Mouse (Mus musculus): ENCODE data around the gene Saal1. TPM values are rescaled to one million over a fixed set of nuclear protein-coding genes. Genes with fewer than 3 reads are reported as not detected.

The Saal1 gene
- polyA plus RNA-seq, 1 experiment from 2014 or later: 35.4 TPM

DNA sequence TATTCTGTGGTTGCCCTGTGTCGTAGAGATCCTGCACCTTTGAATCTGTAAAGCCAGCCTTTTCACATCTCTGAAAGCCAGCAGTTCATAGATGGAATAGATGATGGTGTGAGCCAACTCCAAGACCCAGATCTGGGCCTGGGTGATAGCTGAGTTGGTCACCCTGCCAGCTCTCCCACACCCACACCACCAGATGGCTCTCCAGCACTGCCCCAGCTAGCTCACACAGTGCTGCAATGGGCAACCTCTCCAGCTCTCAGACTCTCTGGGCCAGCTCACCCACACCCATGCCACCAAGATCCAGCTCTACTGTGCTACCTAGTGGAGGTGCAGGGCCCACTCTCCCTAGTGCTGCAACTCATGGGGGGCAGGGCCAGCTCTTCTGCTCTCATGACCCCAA, 67.3 kb downstream of the Saal1 start:
- ATAC-seq (ENCODE audit: low FRiP score, low read depth): no peak
- H3K4me2 ChIP-seq (replicated peaks): no peak overlapping the region
- H3K27me3 ChIP-seq: peaks cover 10% of the 10 kb centered on the region
- no peaks in the 10 kb centered on the region for H3K9me3 ChIP-seq
- no peak overlapping the region for H3K27ac ChIP-seq
- peaks cover 10% of the 10 kb centered on the region for H3K4me1 ChIP-seq
- 89% methylated on average over 1 of the region's 1 CpGs for WGBS
- H3K4me3 ChIP-seq: no peak overlapping the region
- H3K36me3 ChIP-seq: no peaks in the 10 kb centered on the region
- H3K9ac ChIP-seq: no peak overlapping the region

DNA sequence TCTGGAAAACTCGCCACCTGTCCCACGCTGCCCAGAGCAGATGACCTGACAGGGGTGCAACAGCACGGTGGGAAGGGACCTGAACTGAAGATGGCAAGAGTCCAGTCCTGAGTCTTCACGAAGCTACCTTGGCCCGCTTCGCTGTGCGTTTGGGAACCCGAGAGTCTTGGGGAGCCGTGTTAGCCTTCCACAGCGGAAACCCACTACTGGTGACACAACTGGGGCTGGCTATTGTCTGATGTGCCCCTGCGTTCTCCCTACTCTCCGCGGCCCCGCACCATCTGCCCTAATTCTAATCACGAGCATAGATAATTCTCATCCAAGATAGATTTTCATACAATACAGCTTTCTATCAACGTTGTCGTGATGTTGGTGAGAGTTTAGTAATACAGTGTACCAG, 70.4 kb downstream of the Saal1 start:
- Histone ChIP-seq H3K36me3 (no peaks in the 10 kb centered on the region), H3K27me3 (peaks cover 10% of the 10 kb centered on the region), H3K9me3 (no peaks in the 10 kb centered on the region), H3K9ac (peak overlapping the region; percentile 79), H3K4me1 (peaks cover 10% of the 10 kb centered on the region), H3K27ac (no peak overlapping the region), H3K4me2 (replicated peaks) (peak overlapping the region; percentile 88), H3K4me3 (peak overlapping the region; percentile 69)
- 19% methylated on average over 17 of the region's 17 CpGs for WGBS
- no peak; the same call in 1 of the 2 replicates for ATAC-seq (ENCODE audit: low FRiP score, low read depth)

DNA sequence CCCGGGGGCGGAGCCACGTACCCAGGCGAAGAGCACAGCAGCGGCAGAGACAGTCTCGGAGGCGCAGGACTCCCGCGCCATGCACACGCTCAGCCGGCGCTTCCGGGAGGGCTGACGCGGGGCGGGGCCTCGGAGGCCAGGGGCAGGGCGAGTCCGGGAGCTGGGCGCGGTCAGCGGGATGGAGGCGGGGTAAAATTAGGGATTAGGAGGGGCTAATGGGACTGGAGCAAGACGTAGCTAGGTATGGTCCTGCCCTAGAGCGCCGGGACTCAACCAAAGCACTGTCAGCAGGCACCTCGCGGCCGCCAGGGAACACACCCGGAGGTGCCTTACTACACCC, 70.8 kb downstream of the Saal1 start, which contains the start of gene Sergef:
Sergef (minus strand) TSS at position 116 of the 340 bp plus-strand sequence.
- ATAC-seq (ENCODE audit: low FRiP score, low read depth): peak; percentile 95
- Histone ChIP-seq H3K4me1 (peaks cover 10% of the 10 kb centered on the region), H3K27ac (no peak within 1 kb of the TSS), H3K27me3 (peaks cover 10% of the 10 kb centered on the region), H3K9me3 (no peaks in the 10 kb centered on the region), H3K36me3 (no peaks in the 10 kb centered on the region), H3K4me2 (replicated peaks) (peak within 1 kb of the TSS; percentile 88), H3K4me3 (peak within 1 kb of the TSS; percentile 69), H3K9ac (peak within 1 kb of the TSS; percentile 79)
- WGBS: under 1% methylated on average over 30 of the region's 30 CpGs

DNA sequence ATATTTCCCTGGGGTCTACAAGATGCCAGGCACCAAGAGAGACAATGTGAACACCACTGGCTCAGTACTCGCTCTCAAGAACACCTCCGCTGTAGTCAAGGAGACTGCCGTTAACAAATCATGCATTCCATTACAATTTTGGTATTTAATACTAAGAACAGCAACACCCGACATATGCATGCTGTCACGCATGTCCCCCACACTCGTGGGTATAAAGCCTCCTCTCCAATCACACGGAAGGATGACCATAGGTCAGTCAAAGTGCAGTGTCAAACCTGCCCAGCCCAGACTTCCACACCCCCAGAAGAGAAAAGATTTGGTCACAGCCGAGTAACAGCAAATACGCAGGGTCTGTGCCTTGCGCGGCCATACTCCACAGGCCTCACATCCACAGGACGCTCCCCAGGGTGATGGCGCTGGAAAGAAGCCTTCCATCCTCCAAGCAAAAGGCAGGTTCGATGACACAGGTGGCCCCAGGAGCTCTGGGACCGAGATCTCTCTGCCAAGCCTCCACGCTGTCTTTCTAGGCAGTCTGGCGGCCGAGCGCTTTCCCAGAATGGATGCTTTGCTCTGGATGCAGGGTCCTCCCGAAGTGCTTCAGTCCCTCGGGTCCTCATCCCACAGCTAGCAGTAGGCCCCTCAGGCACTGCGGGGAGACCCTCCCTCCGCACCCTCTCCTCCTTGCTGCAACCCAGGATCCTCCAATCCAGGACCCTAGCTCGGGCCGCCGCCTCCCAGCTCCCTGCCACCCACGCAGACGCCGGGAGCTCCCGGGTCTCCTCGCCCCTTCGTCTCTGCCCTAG, 71.4 kb downstream of the Saal1 start:
- WGBS: 9% methylated on average over 32 of the region's 32 CpGs
- H3K4me1 ChIP-seq: peaks cover 10% of the 10 kb centered on the region
- H3K9ac ChIP-seq: peak overlapping the region; percentile 79
- no peak for ATAC-seq (ENCODE audit: low FRiP score, low read depth)
- H3K36me3 ChIP-seq: no peaks in the 10 kb centered on the region
- H3K4me3 ChIP-seq: peak overlapping the region; percentile 69
- H3K27ac ChIP-seq: no peak overlapping the region
- H3K9me3 ChIP-seq: no peaks in the 10 kb centered on the region
- H3K27me3 ChIP-seq: peaks cover 10% of the 10 kb centered on the region
- peak overlapping the region; percentile 88 for H3K4me2 ChIP-seq (replicated peaks)

Other genes starting within 250 kb of the Saal1 start
- 13.2 and 14.7 TPM in 2 replicates for gene Sergef, start 70.9 kb downstream of the Saal1 start, polyA plus RNA-seq (2015; fragmentation: Nextera tagmentation; extraction: Ambion mirVana)
- 0.09 and 0.25 TPM in 2 replicates for gene Tph1, start 38.1 kb downstream of the Saal1 start, polyA plus RNA-seq (2015; fragmentation: Nextera tagmentation; extraction: Ambion mirVana)
- gene Saa3, start 5.0 kb upstream of the Saal1 start, polyA plus RNA-seq (2015; fragmentation: Nextera tagmentation; extraction: Ambion mirVana): 0.41 and 0.59 TPM in 2 replicates
- not detected in 2 replicates for gene Saa4, start 21.9 kb upstream of the Saal1 start, polyA plus RNA-seq (2015; fragmentation: Nextera tagmentation; extraction: Ambion mirVana)
- 2.3 and 4.2 TPM in 2 replicates for gene Saa1, start 32.3 kb upstream of the Saal1 start, polyA plus RNA-seq (2015; fragmentation: Nextera tagmentation; extraction: Ambion mirVana)
- 3.1 and 5.0 TPM in 2 replicates for gene Saa2, start 41.1 kb upstream of the Saal1 start, polyA plus RNA-seq (2015; fragmentation: Nextera tagmentation; extraction: Ambion mirVana)
- 22.2 and 23.8 TPM in 2 replicates for gene Hps5, start 85.4 kb upstream of the Saal1 start, polyA plus RNA-seq (2015; fragmentation: Nextera tagmentation; extraction: Ambion mirVana)
- 51.3 and 56.3 TPM in 2 replicates for gene Gtf2h1, start 85.4 kb upstream of the Saal1 start, polyA plus RNA-seq (2015; fragmentation: Nextera tagmentation; extraction: Ambion mirVana)
- 1,645 and 1,659 TPM in 2 replicates for gene Ldha, start 130.8 kb upstream of the Saal1 start, polyA plus RNA-seq (2015; fragmentation: Nextera tagmentation; extraction: Ambion mirVana)
- gene Ldhc, start 150.5 kb upstream of the Saal1 start, polyA plus RNA-seq (2015; fragmentation: Nextera tagmentation; extraction: Ambion mirVana): not detected in 2 replicates
- 208 and 222 TPM in 2 replicates for gene Tsg101, start 209.3 kb upstream of the Saal1 start, polyA plus RNA-seq (2015; fragmentation: Nextera tagmentation; extraction: Ambion mirVana)
- gene Uevld, start 247.8 kb upstream of the Saal1 start, polyA plus RNA-seq (2015; fragmentation: Nextera tagmentation; extraction: Ambion mirVana): 10.3 and 10.8 TPM in 2 replicates

Measured in limb, embryonic 13.5 days (tissue).